Mouse (Mus musculus) E14TG2a.4 (cell line): ENCODE results near the gene Kat2b.

Experiments used
- CTCF ChIP-seq: conservative IDR thresholded peaks from 2 replicates; pipeline ENCODE4 v1.5.1; 2014; ENCODE audit warnings: low read length
- NANOG ChIP-seq: IDR thresholded peaks from 2 replicates; pipeline ENCODE4 v1.6.1; 2014; ENCODE audit warnings: borderline replicate concordance, low read length, mixed read lengths
- POU5F1 ChIP-seq: IDR thresholded peaks from 2 replicates; pipeline ENCODE4 v1.6.1; 2014; ENCODE audit warnings: low read length, borderline replicate concordance

DNA sequence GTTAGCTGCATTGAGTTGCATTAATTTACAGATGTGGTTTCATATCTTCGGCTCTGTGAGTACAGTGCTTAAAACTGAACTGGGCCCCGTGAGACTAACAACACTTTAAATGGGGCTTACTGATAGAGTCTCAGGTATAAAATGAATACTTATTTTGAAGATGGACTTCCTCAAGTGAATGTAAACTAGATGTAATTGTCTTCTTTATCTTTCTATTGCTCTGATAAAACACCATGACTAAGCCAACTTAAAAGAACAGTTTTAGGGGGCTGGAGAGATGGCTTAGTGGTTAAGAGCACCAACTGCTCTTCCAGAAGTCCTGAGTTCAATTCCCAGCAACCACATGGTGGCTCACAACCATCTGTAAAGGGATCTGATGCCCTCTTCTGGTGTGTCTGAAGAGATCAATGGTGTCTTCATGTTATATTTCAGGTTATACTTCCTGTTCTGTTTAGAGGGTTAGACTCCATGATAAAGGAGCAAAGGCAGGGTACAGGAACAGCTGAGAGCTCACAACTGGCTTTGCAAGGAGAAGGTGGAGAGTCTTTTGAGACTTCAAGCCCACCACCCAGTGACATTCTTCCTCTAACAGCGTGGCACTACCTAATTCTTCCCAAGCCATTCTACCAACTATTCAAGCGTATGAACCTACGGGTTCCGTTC is 50.8 kb downstream of the Kat2b start:
- TF ChIP-seq CTCF (no peak), POU5F1 (no peak), NANOG (no peak)
